Mouse (Mus musculus): ENCODE measurements at regions not wholly inside any gene's neighbourhood (a gene's known extent, or its start where the extent isn't known, plus 50 kb on each side); places are given as distances from the start of the nearest gene placed in this dataset.

DNA sequence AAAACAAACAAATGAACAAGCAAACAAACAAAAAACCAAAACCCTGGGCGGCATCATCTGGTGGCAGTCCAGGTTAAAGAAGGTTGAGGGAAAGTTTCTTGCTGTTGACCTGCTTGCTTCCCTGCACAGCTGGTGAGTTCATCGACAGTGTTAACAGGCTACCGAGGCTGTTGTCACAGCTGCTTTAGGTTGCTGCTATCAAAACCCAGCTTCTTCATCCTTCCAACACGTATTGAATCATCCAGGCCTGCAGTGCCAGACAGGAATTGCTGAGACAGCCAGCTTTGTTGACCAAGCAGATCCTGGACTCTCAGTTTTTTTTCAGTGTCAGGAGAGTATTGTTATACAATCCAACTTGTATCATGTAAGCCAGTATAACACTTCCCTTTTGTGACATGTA, 81.0 kb upstream of the Megf9 start:
- Histone ChIP-seq H3K27me3 (ENCODE audit: control insufficient read depth, insufficient read depth, low read depth, low read length) (no peaks in the 10 kb centered on the region), H3K4me2 (ENCODE audit: low read length) (no peak overlapping the region), H3K27ac (ENCODE audit: low read length) (no peak overlapping the region), H3K9me3 (replicated peaks; ENCODE audit: control insufficient read depth, low read length, poor library complexity, severe bottlenecking) (no peaks in the 10 kb centered on the region), H3K36me3 (ENCODE audit: control insufficient read depth, insufficient read depth, low read length) (no peaks in the 10 kb centered on the region), H3K9ac (ENCODE audit: low read depth, low read length) (no peak overlapping the region), H3K4me3 (ENCODE audit: low read depth, low read length) (no peak overlapping the region), H3K4me1 (ENCODE audit: control insufficient read depth, insufficient read depth, low read length) (no peaks in the 10 kb centered on the region)
- ATAC-seq: no peak
- WGBS: 74% methylated on average over 4 of the region's 4 CpGs

DNA sequence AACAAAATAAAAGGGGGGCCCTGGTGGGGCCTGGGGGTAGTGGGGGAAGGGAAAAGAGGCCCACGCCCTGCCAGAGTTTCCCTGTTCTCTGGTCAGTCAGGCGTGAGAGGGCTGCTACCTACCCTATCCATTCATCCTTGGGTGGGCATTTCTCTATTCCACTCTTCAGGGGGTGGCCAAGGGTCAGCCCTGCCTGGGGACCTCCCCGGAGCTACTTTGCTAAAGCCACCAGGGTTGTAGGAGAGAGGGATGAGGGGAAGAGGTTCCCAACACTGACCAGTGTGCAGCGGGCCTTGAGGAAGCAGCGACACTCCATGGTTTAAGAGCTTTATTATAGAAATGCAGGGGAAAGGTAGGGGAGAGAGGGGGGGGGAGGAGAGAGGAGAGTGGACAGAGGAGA, 79.6 kb upstream of the Megf9 start:
- ATAC-seq: no peak
- Histone ChIP-seq H3K4me3 (ENCODE audit: low read depth, low read length) (no peak overlapping the region), H3K4me1 (ENCODE audit: control insufficient read depth, insufficient read depth, low read length) (no peaks in the 10 kb centered on the region), H3K9ac (ENCODE audit: low read depth, low read length) (no peak overlapping the region), H3K27me3 (ENCODE audit: control insufficient read depth, insufficient read depth, low read depth, low read length) (no peaks in the 10 kb centered on the region), H3K27ac (ENCODE audit: low read length) (no peak overlapping the region), H3K9me3 (replicated peaks; ENCODE audit: control insufficient read depth, low read length, poor library complexity, severe bottlenecking) (no peaks in the 10 kb centered on the region), H3K36me3 (ENCODE audit: control insufficient read depth, insufficient read depth, low read length) (no peaks in the 10 kb centered on the region), H3K4me2 (ENCODE audit: low read length) (no peak overlapping the region)
- 19% methylated on average over 5 of the region's 5 CpGs for WGBS

DNA sequence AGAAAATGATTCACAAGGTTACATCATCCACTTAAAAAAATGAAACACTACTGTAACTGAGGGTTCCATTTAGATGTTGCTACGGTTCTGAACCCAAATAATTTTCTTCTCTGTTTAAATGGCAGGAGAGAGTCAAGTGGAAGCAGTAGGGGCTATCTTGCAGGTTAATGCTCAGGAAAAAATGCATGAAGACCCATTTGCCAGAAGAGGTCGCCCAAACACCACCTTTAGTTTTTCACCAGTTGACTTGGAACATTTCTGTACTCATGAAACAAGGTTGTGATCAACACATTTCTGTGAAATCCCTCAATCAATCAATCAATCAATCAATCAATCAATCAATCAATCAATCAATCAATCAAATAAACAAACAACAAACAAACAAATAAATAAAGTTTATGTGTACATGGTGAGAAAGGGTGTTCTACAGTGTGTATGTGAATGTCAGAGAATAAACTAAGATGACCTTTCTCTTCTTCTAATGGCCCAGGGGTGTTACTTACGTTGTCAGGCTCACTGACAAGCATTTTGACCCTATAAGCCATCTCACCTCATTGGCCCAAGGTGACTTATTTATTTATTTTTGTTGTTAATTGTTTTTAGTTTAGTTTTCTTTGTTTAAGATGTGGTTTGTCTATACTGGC, 68.5 kb upstream of the Megf9 start:
- H3K4me2 ChIP-seq (ENCODE audit: low read length): no peak overlapping the region
- H3K4me1 ChIP-seq (ENCODE audit: control insufficient read depth, insufficient read depth, low read length): no peaks in the 10 kb centered on the region
- ATAC-seq: peak; percentile 74
- no peaks in the 10 kb centered on the region for H3K9me3 ChIP-seq (replicated peaks; ENCODE audit: control insufficient read depth, low read length, poor library complexity, severe bottlenecking)
- no peak overlapping the region for H3K9ac ChIP-seq (ENCODE audit: low read depth, low read length)
- H3K36me3 ChIP-seq (ENCODE audit: control insufficient read depth, insufficient read depth, low read length): no peaks in the 10 kb centered on the region
- no peak overlapping the region for H3K4me3 ChIP-seq (ENCODE audit: low read depth, low read length)
- H3K27ac ChIP-seq (ENCODE audit: low read length): no peak overlapping the region
- H3K27me3 ChIP-seq (ENCODE audit: control insufficient read depth, insufficient read depth, low read depth, low read length): no peaks in the 10 kb centered on the region
- WGBS: 27% methylated on average over 3 of the region's 3 CpGs

DNA sequence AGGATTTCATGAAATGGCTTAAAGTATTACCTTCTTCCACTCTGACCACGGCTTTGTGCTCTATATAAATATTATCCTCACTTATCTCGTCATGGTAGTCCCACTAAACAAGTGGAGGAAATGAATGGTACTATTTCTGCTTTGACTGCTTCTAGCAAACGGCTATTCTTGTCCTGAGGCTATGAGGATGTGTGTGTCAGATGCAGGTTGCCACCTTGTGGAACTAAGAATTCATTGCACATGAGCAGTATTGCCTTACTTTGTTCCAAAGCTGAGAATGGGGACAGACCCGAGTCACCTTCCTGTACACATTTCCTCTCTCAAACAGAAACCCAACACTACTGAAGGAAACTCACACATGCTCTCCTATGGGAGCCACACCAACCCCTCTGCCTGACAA, 66.5 kb upstream of the Megf9 start:
- Histone ChIP-seq H3K4me1 (ENCODE audit: control insufficient read depth, insufficient read depth, low read length) (no peaks in the 10 kb centered on the region), H3K36me3 (ENCODE audit: control insufficient read depth, insufficient read depth, low read length) (no peaks in the 10 kb centered on the region), H3K9me3 (replicated peaks; ENCODE audit: control insufficient read depth, low read length, poor library complexity, severe bottlenecking) (no peaks in the 10 kb centered on the region), H3K27ac (ENCODE audit: low read length) (no peak overlapping the region), H3K4me2 (ENCODE audit: low read length) (no peak overlapping the region), H3K27me3 (ENCODE audit: control insufficient read depth, insufficient read depth, low read depth, low read length) (no peaks in the 10 kb centered on the region), H3K9ac (ENCODE audit: low read depth, low read length) (no peak overlapping the region), H3K4me3 (ENCODE audit: low read depth, low read length) (no peak overlapping the region)
- ATAC-seq: peak; percentile 66
- WGBS: 10% methylated on average over 4 of the region's 4 CpGs

All from midbrain, embryonic 16.5 days (tissue).